Mouse (Mus musculus): ENCODE measurements around the gene Cgnl1.

GRCm38 (mm10) chr9:71589771-71590170 lies 181.6 kb downstream of the Cgnl1 start:
- no peak for TF ChIP-seq CTCF (IDR thresholded peaks at IDR 0.05; ENCODE audit: borderline replicate concordance, control insufficient read depth, extremely low read depth, insufficient read depth, low read length, poor library complexity)
- no peak for TF ChIP-seq POLR2A (IDR thresholded peaks at IDR 0.05; ENCODE audit: control insufficient read depth, extremely low read depth, insufficient read depth, low read length, poor library complexity)

All from thymus, adult 2 months (tissue).